Mouse (Mus musculus) CH12.LX (cell line): Measurements from ENCODE around the gene Nudt5. TPM values are rescaled to one million over a fixed set of nuclear protein-coding genes. Genes with fewer than 3 reads are reported as not detected.

ENCODE experiments used
- DNase-seq: peaks from one replicate; pipeline ENCODE4 v3.0.0-alpha.2; 2013; ENCODE audit errors: extremely low read depth
- H3K27ac ChIP-seq: 2 replicates; pipeline ENCODE4 v1.5.1; 2012; ENCODE audit warnings: low read depth, mild to moderate bottlenecking, control low read depth, moderate library complexity; ENCODE audit not compliant: insufficient read depth
- H3K27me3 ChIP-seq: replicated peaks from 2 replicates; pipeline ENCODE3; 2012; ENCODE audit warnings: inconsistent platforms
- H3K36me3 ChIP-seq, 2 experiments: replicated peaks in 1 of 2; 2 replicates each; pipeline versions ENCODE3 to v1.6.1; 2012; ENCODE audit warnings: inconsistent platforms in 1 of 2, low read length in 1 of 2, mild to moderate bottlenecking in 1 of 2, mixed read lengths in 1 of 2, moderate library complexity in 1 of 2; ENCODE audit not compliant: control insufficient read depth in 1 of 2, insufficient read depth in 1 of 2
- H3K4me1 ChIP-seq, 2 experiments: 2 replicates each; pipeline ENCODE4 v1.6.1; 2012; ENCODE audit warnings: inconsistent platforms in 1 of 2, moderate library complexity in 1 of 2; ENCODE audit not compliant: insufficient read depth in 2 of 2, control insufficient read depth in 1 of 2
- H3K4me2 ChIP-seq: 2 replicates; pipeline ENCODE4 v1.6.1; 2012; ENCODE audit warnings: low read depth, mild to moderate bottlenecking, control low read depth; ENCODE audit not compliant: poor library complexity, insufficient read depth, severe bottlenecking
- H3K4me3 ChIP-seq, 3 experiments: fragments of 150-350 bp in 1 of 3; sonication (generic) in 1 of 3; replicated peaks in 1 of 3; 2 replicates each; pipeline versions ENCODE3 to v1.5.1; 2011 to 2012; ENCODE audit warnings: low read depth in 2 of 3, low read length in 2 of 3, mild to moderate bottlenecking in 2 of 3, moderate library complexity in 2 of 3, control low read depth in 1 of 3, improper control_type of control experiment in 1 of 3, inconsistent platforms in 1 of 3, mixed read lengths in 1 of 3; ENCODE audit not compliant: poor library complexity in 1 of 3
- H3K79me2 ChIP-seq: replicated peaks from 2 replicates; pipeline ENCODE4 v1.6.1; 2012; ENCODE audit warnings: mild to moderate bottlenecking, moderate library complexity; ENCODE audit not compliant: control insufficient read depth, poor library complexity, insufficient read depth, severe bottlenecking; ENCODE audit errors: extremely low read depth
- H3K9ac ChIP-seq: 2 replicates; pipeline ENCODE4 v1.6.1; 2012; ENCODE audit warnings: low read depth, mild to moderate bottlenecking, control low read depth, moderate library complexity; ENCODE audit not compliant: insufficient read depth
- H3K9me3 ChIP-seq: replicated peaks from 2 replicates; pipeline ENCODE3; 2012; ENCODE audit warnings: low read length, inconsistent platforms, mixed read lengths
- CTCF ChIP-seq, 2 experiments: IDR thresholded peaks in 1 of 2; conservative IDR thresholded peaks in 1 of 2; 2 replicates each; pipeline ENCODE4 v1.5.1; 2011 to 2012; ENCODE audit warnings: low read depth in 2 of 2, low read length in 2 of 2, improper control_type of control experiment in 1 of 2, inconsistent platforms in 1 of 2, mild to moderate bottlenecking in 1 of 2, moderate library complexity in 1 of 2
- ELF1 ChIP-seq: IDR thresholded peaks from 2 replicates; pipeline ENCODE4 v1.6.1; 2014; ENCODE audit warnings: low read depth, mild to moderate bottlenecking, inconsistent platforms, low read length, improper control_type of control experiment
- EP300 ChIP-seq: IDR thresholded peaks from 2 replicates; pipeline ENCODE4 v1.6.1; 2011; ENCODE audit warnings: low read length, improper control_type of control experiment
- ETS1 ChIP-seq: conservative IDR thresholded peaks from 2 replicates; pipeline ENCODE4 v1.6.1; 2012; ENCODE audit warnings: low read depth, mild to moderate bottlenecking, inconsistent platforms, low read length, improper control_type of control experiment, moderate library complexity
- IRF4 ChIP-seq: IDR thresholded peaks from 2 replicates; pipeline ENCODE4 v1.6.1; 2014; ENCODE audit warnings: low read depth, mild to moderate bottlenecking, inconsistent platforms, low read length, improper control_type of control experiment
- JUND ChIP-seq: conservative IDR thresholded peaks from 2 replicates; pipeline ENCODE4 v1.6.1; 2011; ENCODE audit warnings: low read depth, low read length, improper control_type of control experiment
- MAX ChIP-seq: IDR thresholded peaks from 2 replicates; pipeline ENCODE4 v1.6.1; 2011; ENCODE audit warnings: low read length, improper control_type of control experiment
- PAX5 ChIP-seq: IDR thresholded peaks from 2 replicates; pipeline ENCODE4 v1.6.1; 2012; ENCODE audit warnings: low read length, inconsistent platforms, mixed read lengths
- POLR2A ChIP-seq: IDR thresholded peaks from 2 replicates; pipeline ENCODE4 v1.6.1; 2011; ENCODE audit warnings: low read depth, mild to moderate bottlenecking, improper control_type of control experiment, low read length
- RAD21 ChIP-seq: IDR thresholded peaks from 2 replicates; pipeline ENCODE4 v1.6.1; 2011; ENCODE audit warnings: low read depth, mild to moderate bottlenecking, low read length, improper control_type of control experiment, moderate library complexity
- SIN3A ChIP-seq: IDR thresholded peaks from 2 replicates; pipeline ENCODE4 v1.6.1; 2012; ENCODE audit warnings: low read length, improper control_type of control experiment, inconsistent platforms
- SMC3 ChIP-seq: IDR thresholded peaks from 2 replicates; pipeline ENCODE4 v1.6.1; 2011; ENCODE audit warnings: low read depth, low read length, improper control_type of control experiment
- TBP ChIP-seq: conservative IDR thresholded peaks from 2 replicates; pipeline ENCODE4 v1.6.1; 2011; ENCODE audit warnings: low read depth, low read length, improper control_type of control experiment
- TCF12 ChIP-seq: IDR thresholded peaks from 2 replicates; pipeline ENCODE4 v1.6.1; 2014; ENCODE audit warnings: low read depth, mild to moderate bottlenecking, inconsistent platforms, low read length, improper control_type of control experiment
- USF1 ChIP-seq: IDR thresholded peaks from 2 replicates; pipeline ENCODE4 v1.6.1; 2014; ENCODE audit warnings: low read depth, mild to moderate bottlenecking, inconsistent platforms, low read length, improper control_type of control experiment
- ZC3H11A ChIP-seq: IDR thresholded peaks from 2 replicates; pipeline ENCODE4 v1.6.1; 2012; ENCODE audit warnings: low read depth, mild to moderate bottlenecking, inconsistent platforms, low read length, improper control_type of control experiment
- ZMIZ1 ChIP-seq: IDR thresholded peaks from 2 replicates; pipeline ENCODE4 v1.6.1; 2012; ENCODE audit warnings: low read depth, mild to moderate bottlenecking, inconsistent platforms, low read length, improper control_type of control experiment
- ZNF384 ChIP-seq: IDR thresholded peaks from 2 replicates; pipeline ENCODE4 v1.6.1; 2012; ENCODE audit warnings: low read depth, low read length, improper control_type of control experiment, inconsistent platforms
- dilution Hi-C: fragments of 300-500 bp; cut with MboI; formaldehyde crosslinking; loops from 2 replicates; pipeline ENCODE4 v1.14.3; 2020; ENCODE audit warnings: low sequenced_read_pairs; ENCODE audit not compliant: extremely low pct_unique_long_range_greater_than_20kb, extremely low pct_ligation_motif_present
- in situ Hi-C: fragments of 300-500 bp; cut with MboI; formaldehyde crosslinking; loops from 3 replicates; pipeline ENCODE4 v1.14.3; 2019; ENCODE audit warnings: low sequenced_read_pairs, low pct_ligation_motif_present, low pct_unique_long_range_greater_than_20kb, mixed read lengths
- polyA plus RNA-seq: library from polyadenylated mRNA; unstranded; fragments of >175 nt; gene quantifications from 2 replicates; pipeline ENCODE4 v1.2.1, GENCODE M21; 2012; ENCODE audit warnings: low read depth; ENCODE audit not compliant: insufficient read length
- total RNA-seq, 2 experiments: library from RNA; depleted of rRNA; stranded (reverse); fragments of 300-350 nt in 1 of 2; fragments of >200 nt in 1 of 2; gene quantifications; 2 replicates each; pipeline ENCODE4 v1.2.3; 2012 to 2014

Gene Nudt5
- total and polyA plus RNA-seq, 3 experiments: 102 to 245 (median 128) TPM

- no peak overlapping the region for H3K27ac ChIP-seq
- no peak overlapping the region for H3K4me3 ChIP-seq
- H3K9me3 ChIP-seq: no peaks in the 10 kb centered on the region
- DNase-seq: no peak
- dilution Hi-C loops (no loop called here), in situ Hi-C loops (loop anchor here (25.0 kb wide), 1 partner anchor 735 kb away; no protein-coding TSS in a partner anchor)
- H3K9ac ChIP-seq: no peak overlapping the region
- H3K79me2 ChIP-seq: peaks cover 3% of the 10 kb centered on the region; the same call in 1 of the 2 replicates
- H3K4me1 ChIP-seq: peaks cover 4 to 15% of the 10 kb centered on the region in 2 experiments; a peak in 3 of 4 replicates
- H3K27me3 ChIP-seq: no peaks in the 10 kb centered on the region
- TF ChIP-seq JUND (no peak), ZNF384 (no peak), ZMIZ1 (no peak), IRF4 (no peak), SMC3 (no peak), POLR2A (no peak), EP300 (no peak), ZC3H11A (no peak), ETS1 (no peak), MAX (no peak), CTCF (conservative IDR thresholded peaks at IDR 0.05 in 1 of 2, IDR thresholded peaks at IDR 0.05 in 1 of 2; ENCODE audit: low read depth in 2 of 2, low read length in 2 of 2) (no peak), PAX5 (no peak)
- no peak overlapping the region for H3K4me2 ChIP-seq
- H3K36me3 ChIP-seq: peaks cover 52 to 79% of the 10 kb centered on the region in 2 experiments
Observed at GRCm38 (mm10) chr2:5822449-5822848, 22.4 kb upstream of the Nudt5 start.

GRCm38 (mm10) chr2:5824213-5824612 is 20.6 kb upstream of the Nudt5 start:
- in situ Hi-C loops: loop anchor here (25.0 kb wide), 1 partner anchor 737 kb away; no protein-coding TSS in a partner anchor
- Histone ChIP-seq H3K27me3 (no peaks in the 10 kb centered on the region), H3K4me3 (no peak overlapping the region), H3K27ac (no peak overlapping the region), H3K36me3 (peaks cover 50 to 75% of the 10 kb centered on the region in 2 experiments), H3K4me1 (peaks cover 4 to 15% of the 10 kb centered on the region in 2 experiments; a peak in 3 of 4 replicates), H3K9ac (no peak overlapping the region), H3K9me3 (no peaks in the 10 kb centered on the region)
- dilution Hi-C loops: no loop called here
- TF ChIP-seq ELF1 (0 out of 2 replicates have a peak, but pooled peaks have one; percentile 35), TBP (no peak), TCF12 (no peak), CTCF (conservative IDR thresholded peaks at IDR 0.05 in 1 of 2, IDR thresholded peaks at IDR 0.05 in 1 of 2; ENCODE audit: low read depth in 2 of 2, low read length in 2 of 2) (peak in 1 of 2 experiments; percentile 70; a peak in 3 of 4 replicates), ZNF384 (no peak), USF1 (no peak), IRF4 (no peak), SMC3 (peak; percentile 62), SIN3A (no peak), RAD21 (peak; percentile 54)
- TF ChIP-seq, all 38 proteins: peak for 4
- peak; percentile 36 for DNase-seq
- no peak overlapping the region for H3K4me2 ChIP-seq
- peaks cover 3% of the 10 kb centered on the region; the same call in 1 of the 2 replicates for H3K79me2 ChIP-seq
